Mouse (Mus musculus): ENCODE data around the gene Sf3b3.
A peak's percentile ranks its signal among the peaks of the same experiment; 100 is the strongest.

The Sf3b3 gene

DNA sequence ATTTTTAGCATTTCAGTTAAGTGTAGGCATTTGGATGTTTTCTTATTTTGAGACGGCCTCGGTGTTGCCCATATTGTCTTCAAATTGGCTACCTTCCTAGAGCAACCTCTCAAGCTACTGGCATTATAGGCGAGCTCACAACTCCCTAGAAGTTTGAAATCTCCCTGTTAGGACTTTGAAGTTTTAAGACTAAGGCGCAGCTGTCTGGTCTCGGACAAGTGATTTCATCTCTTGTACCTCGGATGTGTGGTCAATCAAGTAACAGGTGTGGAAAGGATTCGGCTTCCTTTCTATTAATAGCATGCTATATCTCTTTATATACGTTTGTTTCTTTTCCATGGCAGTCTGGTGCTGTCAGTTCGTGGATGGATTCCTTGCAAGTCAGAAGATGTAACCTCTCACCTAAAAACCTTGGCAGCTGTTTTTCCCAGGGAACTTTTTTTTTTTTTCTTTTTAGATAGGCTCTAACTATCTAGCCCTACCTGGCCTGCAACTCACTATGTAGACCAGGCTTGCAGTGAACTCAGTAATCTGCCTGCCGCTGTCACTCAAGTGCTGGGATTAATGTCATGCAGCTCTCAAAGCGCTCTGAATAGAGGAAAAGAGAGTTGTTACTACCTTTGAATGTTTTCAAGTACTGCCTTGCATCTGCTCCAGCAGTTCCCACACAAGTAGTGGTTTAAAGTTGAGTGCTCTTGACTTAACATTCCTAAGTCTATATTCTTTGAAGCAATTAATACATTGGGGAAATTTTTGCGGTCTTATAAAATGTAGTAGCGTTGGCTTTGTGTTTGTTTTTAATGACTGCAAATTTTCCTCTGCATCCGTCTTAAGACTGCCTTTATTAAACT is 1.3 kb upstream of the Sf3b3 start:
- no peak for DNase-seq (ENCODE audit: low spot score)

DNA sequence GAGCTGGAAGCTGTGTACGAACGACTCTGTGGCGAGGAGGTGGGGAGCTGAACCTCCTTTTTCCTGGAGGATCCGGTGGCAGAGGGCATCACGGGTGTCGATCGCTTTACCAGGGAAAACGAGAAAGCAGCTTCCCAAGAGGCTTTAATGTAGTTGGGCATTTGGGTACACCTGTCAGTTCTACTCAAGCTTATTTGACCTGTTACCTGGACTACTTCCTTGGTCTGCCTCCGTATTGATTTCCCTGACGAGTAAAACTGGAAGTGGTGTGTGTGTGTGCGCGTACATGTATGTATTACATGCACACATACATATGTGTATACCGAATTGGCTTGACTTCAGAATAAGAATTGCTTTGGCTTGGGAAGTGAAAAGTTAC is 573 bp upstream of the Sf3b3 start:
- no peak for DNase-seq (ENCODE audit: low spot score)

DNA sequence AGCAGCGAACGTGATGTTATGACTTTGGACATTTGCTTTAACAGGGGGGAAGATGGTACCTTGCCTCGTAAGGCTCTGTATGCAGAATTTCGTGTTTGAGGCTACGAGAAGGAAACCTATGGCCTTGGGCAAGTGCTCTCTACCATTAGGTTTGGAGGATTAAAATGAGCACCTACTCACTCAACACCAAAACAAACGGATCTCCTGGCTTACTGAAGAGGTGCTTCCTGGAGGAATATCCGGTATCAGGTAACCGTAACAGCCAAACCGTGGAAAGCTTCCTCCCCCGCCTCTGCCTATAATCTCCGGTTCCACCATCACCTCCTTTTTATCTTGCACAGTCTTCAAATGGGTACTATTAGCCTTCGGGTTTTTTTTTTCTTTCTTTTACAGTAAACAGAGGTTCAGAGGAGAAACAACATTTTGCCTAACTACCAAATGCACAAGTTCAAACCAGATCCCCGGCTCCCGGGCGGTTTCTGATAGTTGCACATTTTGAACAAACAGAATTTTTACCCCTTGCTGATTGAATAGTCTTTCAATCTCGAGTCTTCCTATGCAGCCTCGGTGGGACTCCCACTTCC is 674 bp downstream of the Sf3b3 start:
- peak; percentile 40 for DNase-seq (ENCODE audit: low spot score)

DNA sequence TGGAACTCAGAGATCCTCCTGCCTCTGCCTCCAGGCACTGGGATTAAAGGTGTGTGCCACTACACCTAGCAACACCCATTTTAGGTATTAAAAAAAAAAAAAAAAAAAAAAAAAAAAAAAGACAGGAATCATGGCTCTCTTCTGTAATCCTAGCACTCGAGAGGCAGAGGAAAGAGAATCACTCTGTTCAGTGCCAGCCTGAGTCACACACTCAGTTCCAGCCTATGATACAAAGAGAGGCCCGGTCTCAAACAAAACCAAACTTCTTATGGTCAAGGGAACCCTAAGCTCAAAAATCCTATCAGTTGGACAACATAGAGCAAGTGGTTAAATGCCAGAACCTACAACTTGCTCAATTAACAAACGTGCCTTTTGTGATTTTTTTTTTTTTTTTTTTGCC is 1.6 kb downstream of the Sf3b3 start:
- no peak for DNase-seq (ENCODE audit: low spot score)

DNA sequence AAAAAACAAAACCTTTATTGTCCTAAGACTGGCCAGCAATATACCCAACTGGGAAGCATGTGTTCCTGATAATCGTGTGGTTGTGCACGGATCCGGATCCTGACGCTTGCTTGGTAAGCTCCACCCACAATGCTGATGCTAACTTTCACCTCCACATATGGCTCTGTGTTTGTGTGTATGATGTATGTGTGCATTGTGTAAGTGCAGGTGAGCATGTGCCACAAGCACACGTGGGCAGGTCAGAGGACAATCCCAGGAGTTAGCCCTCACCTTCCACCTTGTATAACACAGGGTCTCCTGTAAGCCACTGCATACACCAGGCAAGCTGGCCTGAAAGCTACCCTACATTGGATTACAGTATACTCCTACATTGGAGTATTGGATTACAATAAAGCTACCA is 3.4 kb downstream of the Sf3b3 start:
- no peak for DNase-seq (ENCODE audit: low spot score)

DNA sequence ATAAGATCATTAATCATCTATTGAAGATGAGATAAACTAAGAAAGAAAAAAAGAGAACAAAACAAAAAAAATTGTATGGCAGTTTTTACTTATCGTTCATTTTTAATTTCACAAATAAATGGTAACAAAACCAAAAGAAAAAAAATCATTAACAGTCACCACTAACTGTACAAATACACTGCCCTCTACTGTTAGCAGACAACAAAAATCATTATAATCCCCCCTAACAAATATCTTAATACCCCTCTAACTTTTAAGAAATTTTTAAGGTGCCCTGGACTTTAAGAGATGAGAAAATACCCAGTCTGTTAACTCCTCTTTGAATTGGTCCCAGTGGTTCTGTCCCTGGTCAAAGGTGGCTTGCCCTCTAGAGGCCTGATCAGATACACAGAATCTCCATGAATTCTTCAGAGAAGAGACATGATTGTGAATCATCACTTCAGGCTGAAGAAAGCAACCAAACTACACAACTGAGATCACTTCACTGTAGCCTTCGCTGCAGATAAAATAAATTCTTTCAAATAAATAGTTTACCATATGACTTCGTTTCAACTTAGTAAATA is 4.5 kb downstream of the Sf3b3 start:
- DNase-seq (ENCODE audit: low spot score), result no peak

DNA sequence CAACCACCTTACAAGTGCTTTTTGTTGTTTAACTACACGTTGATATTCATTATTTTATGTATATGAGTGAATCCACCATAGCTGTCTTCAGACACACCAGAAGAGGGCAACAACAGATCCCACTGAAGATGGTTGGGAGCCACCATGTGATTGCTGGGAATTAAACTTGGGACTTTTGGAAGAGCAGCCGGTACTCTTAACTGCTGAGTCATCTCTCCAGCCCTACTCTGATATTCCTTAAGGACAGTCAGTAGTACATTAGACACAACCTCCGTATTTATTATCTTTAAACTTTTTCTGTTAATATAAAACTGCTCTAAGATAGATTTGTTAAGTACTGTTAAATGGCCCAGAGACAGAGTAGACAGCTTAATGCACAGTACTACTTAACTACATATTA is 14.6 kb downstream of the Sf3b3 start:
- no peak for DNase-seq (ENCODE audit: low spot score)

DNA sequence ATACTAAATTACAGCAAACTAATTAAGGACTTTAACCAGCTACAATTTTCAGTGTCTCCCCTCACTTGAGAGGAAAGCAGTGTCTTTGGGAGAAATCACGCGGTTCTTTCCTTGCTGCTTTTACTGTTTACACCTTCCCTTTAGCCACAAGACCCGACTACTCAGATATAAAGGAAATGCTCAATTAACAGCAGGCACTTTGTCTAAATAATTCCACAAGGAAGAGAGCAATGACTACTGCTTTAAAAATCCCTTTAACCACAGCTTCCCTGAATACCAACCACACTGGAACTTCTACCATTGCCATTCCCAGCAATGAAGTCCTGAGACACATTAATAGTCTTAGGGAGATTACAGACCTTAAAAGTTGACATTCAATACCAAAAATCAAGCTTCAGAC is 18.1 kb downstream of the Sf3b3 start:
- DNase-seq (ENCODE audit: low spot score), result no peak

DNA sequence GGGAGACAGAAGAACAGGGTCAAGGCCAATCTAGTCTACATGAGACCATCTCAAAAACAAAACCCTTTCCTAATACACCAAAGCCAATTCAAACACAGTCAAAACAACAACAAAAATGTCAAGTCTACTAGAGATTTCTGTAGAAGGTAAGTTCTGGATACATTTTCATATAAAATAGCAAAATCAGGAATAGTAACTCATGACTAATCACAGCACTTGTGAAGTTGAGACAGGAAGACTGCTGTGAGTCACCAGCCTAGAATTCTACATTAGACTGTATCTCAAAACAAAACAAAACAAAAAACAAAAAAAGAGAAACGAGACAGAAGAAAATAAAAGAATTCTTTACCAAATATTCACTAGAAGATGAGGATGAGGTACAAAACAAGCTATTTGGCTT is 21.7 kb downstream of the Sf3b3 start:
- no peak for DNase-seq (ENCODE audit: low spot score)

DNA sequence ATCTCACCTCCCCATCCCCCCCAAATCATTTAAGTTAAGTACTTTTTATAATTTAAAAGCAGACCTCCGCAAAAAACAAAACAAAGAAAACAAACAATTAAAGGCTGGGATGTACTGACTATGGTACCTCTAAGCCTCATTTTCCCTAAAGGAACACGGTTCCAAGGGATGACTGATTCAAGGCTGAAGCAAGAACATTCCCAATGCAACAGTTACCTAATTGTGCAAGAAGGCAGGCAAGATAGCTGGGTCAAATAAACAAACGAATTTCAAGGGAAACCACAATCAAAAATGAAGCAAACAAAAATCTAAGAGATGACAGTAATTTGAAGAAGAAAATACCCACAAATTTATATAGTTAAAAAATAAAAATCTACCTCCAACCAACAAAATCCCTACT is 24.6 kb downstream of the Sf3b3 start:
- DNase-seq (ENCODE audit: low spot score), result no peak

DNA sequence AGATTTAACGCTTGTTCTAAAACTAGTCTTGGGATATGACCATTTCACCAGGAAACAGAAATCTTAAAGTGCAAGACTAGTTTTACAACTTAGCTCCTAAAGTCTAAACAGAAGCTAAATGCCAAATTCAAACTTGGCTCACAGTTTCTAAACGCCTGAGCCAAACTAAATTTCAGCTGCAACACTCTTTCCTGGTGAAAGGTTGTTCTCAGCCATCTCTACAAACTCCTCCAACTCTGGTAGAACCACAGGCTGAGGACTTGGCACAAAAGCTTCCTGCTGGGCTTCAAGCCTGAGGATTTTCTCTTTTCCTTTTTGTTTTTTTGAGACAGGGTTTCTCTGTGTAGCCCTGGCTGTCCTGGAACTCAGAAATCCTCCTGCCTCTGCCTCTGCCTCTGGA is 26.3 kb downstream of the Sf3b3 start:
- no peak for DNase-seq (ENCODE audit: low spot score)

DNA sequence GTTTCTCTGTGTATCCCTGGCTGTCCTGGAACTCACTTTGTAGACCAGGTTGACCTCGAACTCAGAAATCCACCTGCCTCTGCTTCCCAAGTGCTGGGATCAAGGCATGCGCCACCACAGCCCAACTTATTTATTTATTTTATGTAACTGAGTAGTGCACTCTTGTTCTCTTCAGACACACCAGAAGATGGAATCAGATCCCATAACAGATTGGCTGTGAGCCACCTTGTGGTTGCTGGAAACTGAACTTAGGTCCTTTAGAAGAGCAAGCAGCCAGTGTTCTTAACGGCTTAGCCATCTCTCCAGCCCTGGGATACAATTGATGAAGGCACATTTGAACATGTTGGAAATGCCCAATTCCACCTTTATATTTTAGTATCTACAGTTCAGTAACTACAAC is 28.0 kb downstream of the Sf3b3 start:
- no peak for DNase-seq (ENCODE audit: low spot score)

DNA sequence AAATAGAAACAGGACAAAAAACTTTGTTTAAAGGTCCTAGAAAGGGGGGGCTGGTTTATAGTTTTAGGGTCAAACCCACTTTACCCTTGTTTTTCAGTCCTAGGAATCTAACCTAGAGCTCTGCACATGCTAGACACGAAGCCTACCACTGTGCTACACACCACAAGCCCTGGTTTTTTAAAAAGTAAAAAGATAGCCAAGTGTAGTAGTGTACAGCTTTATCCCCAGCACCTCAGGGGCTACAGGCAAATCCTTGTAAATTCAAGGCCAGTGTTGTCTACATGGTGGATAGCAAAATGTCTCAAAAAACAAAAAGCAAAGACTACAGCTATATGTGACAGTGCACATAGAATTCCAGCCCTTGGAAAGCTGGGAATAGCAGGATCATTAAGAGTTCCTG is 29.6 kb downstream of the Sf3b3 start:
- no peak for DNase-seq (ENCODE audit: low spot score)

DNA sequence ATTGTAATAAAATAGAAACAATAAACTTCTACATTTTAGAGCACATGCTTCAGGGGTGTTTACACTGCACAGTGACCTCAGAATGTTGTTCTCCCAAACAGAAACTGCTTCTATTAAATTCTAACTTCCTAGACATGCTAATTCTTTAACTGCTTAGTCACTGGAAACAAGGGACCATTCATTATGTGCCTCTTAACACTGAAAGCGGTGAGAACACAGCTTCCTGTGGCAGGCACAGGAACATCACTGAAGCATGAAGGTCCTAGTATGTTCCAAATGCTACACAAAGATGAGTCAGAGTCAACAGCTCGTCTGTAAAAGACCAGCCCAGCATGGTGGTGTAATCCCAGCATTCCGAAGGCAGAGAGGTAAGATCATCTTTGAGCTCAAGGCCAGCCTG is 31.3 kb downstream of the Sf3b3 start:
- DNase-seq (ENCODE audit: low spot score), result no peak

DNA sequence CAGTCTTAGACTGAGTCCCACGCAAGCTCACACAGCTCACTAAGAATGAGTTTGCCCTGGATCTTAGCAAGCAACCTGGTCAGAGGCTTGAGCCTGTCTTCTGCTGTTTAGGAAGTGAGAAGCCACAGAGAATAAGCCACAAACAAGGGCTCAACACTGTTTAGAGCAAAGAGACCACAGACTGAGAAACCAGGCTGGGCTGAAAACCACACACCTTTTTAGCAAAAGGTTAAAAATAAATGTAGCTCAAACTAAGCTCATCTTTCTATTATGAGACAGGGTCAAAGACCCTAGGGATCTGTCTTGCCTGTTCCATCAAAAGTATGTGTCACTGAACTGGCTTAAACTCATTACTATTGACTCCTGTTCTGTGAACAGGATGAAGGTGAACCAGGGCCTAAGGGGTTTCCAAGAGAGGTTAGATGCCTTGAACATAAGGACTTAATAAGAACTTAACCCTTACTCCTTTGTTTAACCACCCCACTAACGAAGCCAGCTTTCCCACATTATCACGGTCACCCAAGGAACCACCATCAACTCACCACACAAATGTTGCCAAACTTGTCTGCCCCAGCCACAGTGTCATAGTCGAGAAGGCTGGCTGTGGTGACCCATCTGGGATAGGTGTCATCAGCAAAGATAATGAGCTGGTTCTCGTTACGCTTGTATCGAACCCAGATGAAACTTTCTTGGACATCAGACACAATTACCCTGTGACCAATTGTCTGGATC is 33.3 kb downstream of the Sf3b3 start:
- DNase-seq (ENCODE audit: low spot score), result no peak

DNA sequence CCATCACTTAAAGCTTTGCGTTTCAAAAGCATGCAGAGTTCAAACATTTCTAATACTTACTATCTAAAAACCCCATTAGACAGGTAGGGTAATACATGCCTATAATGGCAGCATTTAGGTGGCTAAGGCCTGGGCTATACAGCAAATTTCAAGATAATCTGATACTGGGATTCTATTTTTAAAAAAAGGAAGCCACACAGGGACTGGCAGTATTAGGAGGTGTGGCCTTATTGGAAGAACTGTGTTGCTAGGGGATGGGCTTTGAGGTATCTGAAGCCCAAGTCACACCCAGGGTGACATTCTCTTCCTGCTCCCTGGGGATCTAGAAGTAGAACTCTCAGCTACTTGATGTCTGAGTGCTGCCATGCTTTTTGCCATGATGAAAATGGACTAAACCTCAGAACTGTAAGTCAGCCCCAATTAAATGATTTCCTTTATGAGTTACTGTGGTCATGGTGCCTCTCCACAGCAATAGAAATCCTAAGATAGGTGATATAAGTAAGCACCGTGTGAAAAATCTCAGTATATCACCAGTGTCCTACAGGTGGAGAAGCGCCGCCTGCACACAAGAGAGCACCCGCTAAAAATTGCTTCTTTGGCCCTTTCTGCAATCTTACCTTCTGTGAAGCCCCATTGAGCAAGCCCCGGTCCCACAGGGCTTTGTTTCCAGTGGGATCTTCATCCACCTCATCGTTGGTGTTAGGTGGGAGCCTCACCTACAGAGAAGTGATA is 34.1 kb downstream of the Sf3b3 start:
- DNase-seq (ENCODE audit: low spot score), result no peak

DNA sequence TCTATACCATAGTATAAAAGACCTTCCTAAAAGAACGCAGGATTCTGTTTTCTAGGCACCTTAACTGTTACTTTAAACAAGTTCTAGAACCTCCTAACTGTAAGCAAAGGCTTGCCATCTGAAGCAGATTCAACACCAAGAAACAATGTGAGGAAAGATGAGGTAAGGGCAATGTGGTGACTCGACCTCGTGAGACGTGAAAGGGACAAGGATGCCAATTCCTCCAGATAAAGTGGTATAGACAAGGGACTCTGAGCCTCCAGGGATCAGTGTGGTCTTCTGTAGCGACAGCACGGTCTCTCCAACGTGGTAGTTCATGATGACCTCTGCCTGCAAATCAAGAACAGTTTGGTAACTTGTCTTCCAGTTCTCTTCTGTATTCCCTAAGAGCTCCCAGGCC is 34.8 kb downstream of the Sf3b3 start:
- no peak for DNase-seq (ENCODE audit: low spot score)

DNA sequence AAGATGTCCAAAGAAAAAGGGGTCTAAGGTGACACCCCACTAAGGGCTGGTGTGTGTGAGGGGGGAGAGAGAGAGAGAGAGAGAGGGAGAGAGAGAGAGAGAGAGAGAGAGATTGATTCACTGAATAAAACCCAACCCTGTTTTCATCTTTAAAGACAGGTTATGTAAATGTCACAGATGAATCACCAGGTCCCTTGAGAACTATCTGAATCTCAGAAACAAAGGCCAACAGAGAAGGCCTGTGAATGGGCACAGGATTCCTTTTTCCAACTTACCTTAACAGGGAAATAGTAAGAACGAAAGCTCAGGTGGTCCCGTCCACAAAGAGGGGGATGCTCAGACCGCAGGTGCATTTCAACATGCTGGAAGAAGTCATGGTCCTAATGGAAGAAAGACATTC is 35.5 kb downstream of the Sf3b3 start:
- DNase-seq (ENCODE audit: low spot score), result no peak

DNA sequence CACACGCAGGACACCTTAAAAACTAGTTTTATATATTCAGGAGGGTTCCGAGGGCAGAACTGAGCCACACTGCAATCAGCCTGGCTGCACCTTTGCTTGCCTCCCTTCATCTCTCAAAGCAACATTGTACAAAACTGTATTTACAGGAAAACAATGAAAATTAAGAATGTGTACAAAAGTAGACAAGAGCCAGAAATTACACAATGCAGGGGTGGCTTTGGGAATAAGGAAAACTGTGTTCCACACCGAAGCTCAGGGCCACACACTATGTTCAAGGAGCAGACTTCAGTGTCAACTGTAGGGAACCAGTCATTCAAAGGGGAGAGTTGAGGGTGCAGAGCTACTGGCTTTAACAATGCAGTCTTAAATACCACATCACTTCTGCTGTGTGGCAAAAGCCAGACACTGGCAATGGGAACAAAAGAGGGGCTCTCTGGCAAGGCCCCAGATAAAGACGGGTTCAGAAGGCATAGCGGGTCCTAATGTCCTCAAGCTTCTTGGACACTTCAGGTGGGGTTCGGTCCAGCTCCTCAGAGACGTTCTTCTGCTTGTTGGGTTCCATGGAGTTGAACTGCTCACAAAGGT is 36.0 kb downstream of the Sf3b3 start:
- no peak for DNase-seq (ENCODE audit: low spot score)

DNA sequence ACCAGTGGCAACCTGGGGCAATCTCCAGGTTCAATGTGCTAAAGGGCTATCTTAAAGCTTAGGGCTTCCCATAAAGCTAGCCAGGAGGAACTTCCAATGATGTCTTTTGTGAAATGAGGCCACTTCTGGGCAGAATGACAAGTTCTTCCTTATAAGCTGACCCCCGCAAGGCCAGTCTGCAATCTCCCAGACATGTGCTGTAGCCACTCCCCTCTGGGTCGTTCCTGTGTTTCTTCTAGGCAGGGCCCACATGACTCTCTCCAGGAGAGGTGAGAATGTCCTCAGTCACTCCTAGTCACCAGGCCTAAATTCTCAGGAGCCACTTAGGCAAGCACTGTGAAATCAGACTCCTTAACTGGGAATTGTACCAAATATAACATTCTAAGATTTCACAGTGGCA is 36.8 kb downstream of the Sf3b3 start:
- DNase-seq (ENCODE audit: low spot score), result no peak

DNA sequence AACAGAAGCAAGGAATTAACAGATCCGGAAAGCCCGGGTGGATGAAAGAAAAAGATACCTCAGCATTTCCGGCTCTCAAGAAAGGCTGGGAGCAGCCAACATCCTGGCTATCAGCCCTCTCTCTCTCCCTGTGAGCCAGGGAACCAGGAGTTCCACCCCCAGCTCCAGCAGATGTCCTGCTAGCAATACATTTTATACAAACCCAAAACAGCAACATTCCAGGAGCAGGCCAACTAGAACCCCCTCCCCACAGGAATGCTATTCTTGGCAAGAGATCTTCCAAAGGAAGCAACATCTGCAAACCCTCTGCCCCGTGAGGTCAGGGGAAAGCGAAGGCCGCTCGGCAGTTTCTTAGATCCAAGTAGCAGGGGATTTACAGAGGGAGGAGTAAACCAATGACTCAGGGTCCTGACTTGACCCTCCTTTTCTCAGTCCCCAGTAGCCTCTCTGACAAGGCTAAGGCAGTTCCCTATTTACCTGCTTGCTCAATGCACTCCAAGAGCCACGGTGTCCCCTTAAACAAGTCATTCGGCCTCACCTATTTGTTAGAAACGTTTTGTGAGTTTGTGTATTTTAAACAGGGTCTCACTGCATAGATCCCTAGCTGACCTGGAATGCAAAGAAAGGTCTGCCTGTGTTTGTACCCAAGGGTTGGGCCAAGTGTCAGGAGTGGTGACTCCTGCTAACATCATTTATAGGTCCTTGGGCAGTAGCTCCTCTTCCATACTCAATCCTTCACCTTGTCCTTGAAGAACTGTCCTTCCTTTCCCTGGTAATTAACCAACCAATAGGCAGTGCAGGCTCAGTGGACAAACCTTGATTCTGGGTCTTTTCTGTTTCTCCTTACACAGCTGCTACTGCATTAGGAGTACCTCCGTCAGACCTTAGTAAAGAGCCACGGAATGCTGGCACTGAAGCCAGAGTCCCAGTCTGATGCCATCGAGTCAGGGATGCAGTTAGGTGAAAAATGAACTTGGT is 37.8 kb downstream of the Sf3b3 start:
- DNase-seq (ENCODE audit: low spot score), result no peak
